Mouse (Mus musculus) limb, embryonic 14.5 days (tissue): Measurements from ENCODE around the gene Speg. TPM values are rescaled to one million over a fixed set of nuclear protein-coding genes. Genes with fewer than 3 reads are reported as not detected.

Experiments used
- ATAC-seq: fragments of 200-750 bp; cut with Nextera tagmentation; 2 replicates; pipeline ENCODE4 v1.8.0; 2017; ENCODE audit warnings: low read depth, moderate number of reproducible peaks, moderate TSS enrichment; ENCODE audit not compliant: low FRiP score
- DNase-seq: peaks from one replicate; pipeline ENCODE4 v3.0.0-alpha.2; 2015; ENCODE audit warnings: low spot score
- H3K27ac ChIP-seq: fragments of 300-500 bp; sonication (generic); replicated peaks from 2 replicates; pipeline ENCODE4 v1.5.1; 2014; ENCODE audit warnings: low read depth, mild to moderate bottlenecking, low read length, moderate library complexity, mixed read lengths
- H3K27me3 ChIP-seq: fragments of 300-500 bp; sonication (generic); 2 replicates; pipeline ENCODE4 v1.6.1; 2014; ENCODE audit warnings: low read length, mixed read lengths; ENCODE audit not compliant: control insufficient read depth, insufficient read depth
- H3K36me3 ChIP-seq: fragments of 300-500 bp; sonication (generic); 2 replicates; pipeline ENCODE4 v1.6.1; 2014; ENCODE audit warnings: mild to moderate bottlenecking, low read length, moderate library complexity, mixed read lengths; ENCODE audit not compliant: control insufficient read depth, insufficient read depth
- H3K4me1 ChIP-seq: fragments of 300-500 bp; sonication (generic); 2 replicates; pipeline ENCODE4 v1.6.1; 2014; ENCODE audit warnings: antibody characterized with exemption, low read length, mixed read lengths; ENCODE audit not compliant: control insufficient read depth, insufficient read depth
- H3K4me2 ChIP-seq: fragments of 300-500 bp; sonication (generic); replicated peaks from 2 replicates; pipeline ENCODE4 v1.6.1; 2014; ENCODE audit warnings: low read depth, mild to moderate bottlenecking, low read length, moderate library complexity; ENCODE audit not compliant: severe bottlenecking
- H3K4me3 ChIP-seq: fragments of 300-500 bp; sonication (generic); replicated peaks from 2 replicates; pipeline ENCODE4 v1.5.1; 2014; ENCODE audit warnings: low read length
- H3K9ac ChIP-seq: fragments of 300-500 bp; sonication (generic); 2 replicates; pipeline ENCODE4 v1.6.1; 2014; ENCODE audit warnings: mild to moderate bottlenecking, low read depth, low read length, moderate library complexity; ENCODE audit not compliant: severe bottlenecking
- H3K9me3 ChIP-seq: fragments of 300-500 bp; sonication (generic); 2 replicates; pipeline ENCODE4 v1.6.1; 2016; ENCODE audit warnings: low read length; ENCODE audit not compliant: control insufficient read depth
- POLR2A ChIP-seq: fragments of 200-500 bp; IDR thresholded peaks from 2 replicates; pipeline ENCODE4 v1.8.0; 2012; ENCODE audit warnings: inconsistent platforms, mild to moderate bottlenecking, moderate library complexity, borderline replicate concordance; ENCODE audit not compliant: insufficient read depth, insufficient read length; ENCODE audit errors: extremely low read depth
- WGBS: fragments of 180-500 bp; shearing (Covaris S2); extraction: QIAGEN DNeasy Blood & Tissue Kit; methylation state at CpG from one replicate; pipeline ENCODE4 v1.1.7; 2014; 5-methylcytosine and 5-hydroxymethylcytosine counted together
- polyA plus RNA-seq, 2 experiments: library from polyadenylated mRNA; depleted of rRNA in 1 of 2; stranded (reverse) in 1 of 2; unstranded in 1 of 2; fragments of >200 nt; fragmentation: Nextera tagmentation in 1 of 2; extraction: Ambion mirVana in 1 of 2; gene quantifications; 2 replicates each; pipeline versions ENCODE4 v1.2.1 to v1.2.3; 2012 to 2014

Gene Speg
- polyA plus RNA-seq, 2 experiments: 15.3 to 77.9 TPM

DNA sequence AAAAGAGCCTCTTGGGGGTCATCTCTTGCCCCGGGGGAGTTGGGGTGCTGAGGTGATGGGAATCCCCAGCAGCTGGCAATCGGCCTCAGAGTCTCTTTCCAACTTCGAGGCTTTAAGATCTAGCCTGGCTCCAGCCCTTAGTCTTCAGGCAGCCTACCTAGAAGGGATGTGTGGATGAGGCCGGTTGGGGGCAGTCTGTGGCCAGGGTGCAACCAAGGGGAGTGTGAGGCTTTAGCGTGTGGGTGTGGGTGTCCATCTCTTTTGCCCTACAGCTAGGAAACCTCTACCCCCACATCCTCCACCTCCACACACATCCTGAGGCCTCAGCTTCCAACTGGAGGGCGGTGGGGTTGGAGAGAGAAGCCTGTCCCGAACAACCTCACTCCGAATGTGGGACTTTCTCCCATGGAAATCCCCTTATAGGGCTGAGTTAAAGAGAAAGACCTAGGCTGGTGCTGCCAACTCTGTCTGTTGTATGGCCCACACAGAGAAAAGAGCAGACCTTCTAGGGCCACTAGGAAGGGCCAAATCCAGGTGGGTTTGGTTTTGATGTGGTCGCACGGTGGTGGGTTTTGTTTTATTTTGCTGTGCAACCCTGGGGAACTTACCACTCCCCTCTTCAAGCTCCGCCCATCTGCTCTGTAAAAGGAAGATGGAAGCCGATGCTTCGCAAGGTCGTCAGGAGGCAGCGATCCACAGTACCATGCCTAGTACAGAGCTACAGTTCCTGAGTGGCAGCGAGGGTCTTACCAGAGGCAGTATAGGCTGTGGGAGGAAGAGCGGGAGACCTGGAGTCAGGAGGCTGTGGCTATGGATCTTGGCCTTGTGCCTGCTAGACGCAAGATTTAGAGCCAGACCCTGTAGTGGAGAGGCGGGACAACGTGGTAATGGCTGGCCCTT lies 29.8 kb upstream of the Speg start:
- H3K4me3 ChIP-seq: no peak overlapping the region
- H3K9ac ChIP-seq: no peak overlapping the region
- H3K27me3 ChIP-seq: no peaks in the 10 kb centered on the region
- no peak overlapping the region for H3K4me2 ChIP-seq
- no peak for TF ChIP-seq POLR2A
- peaks cover 17% of the 10 kb centered on the region for H3K4me1 ChIP-seq
- H3K27ac ChIP-seq: no peak overlapping the region
- no peaks in the 10 kb centered on the region for H3K36me3 ChIP-seq
- DNase-seq: no peak
- H3K9me3 ChIP-seq: no peaks in the 10 kb centered on the region
- no peak for ATAC-seq
- 30% methylated on average over 20 of the region's 20 CpGs for WGBS

DNA sequence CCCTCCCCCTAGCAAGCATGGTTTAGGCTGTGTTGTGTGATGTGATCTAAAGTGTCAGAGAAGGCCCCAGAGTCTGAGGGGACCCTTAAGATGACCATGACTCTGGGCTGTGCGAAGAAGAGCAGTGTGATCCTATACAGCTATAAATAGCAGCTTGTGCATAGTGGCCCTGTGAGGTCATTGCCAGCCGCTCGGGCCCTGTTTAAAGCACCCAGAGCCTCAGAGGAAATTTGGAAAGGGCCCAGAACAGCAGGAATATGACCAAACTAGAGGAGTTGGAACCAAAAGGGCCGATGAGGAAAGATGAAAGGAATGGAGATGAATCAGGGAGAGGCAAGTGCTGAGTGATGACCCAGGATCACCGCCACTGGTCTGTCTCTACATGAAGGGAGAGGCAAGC lies 27.8 kb upstream of the Speg start:
- Histone ChIP-seq H3K4me1 (peaks cover 17% of the 10 kb centered on the region), H3K9ac (no peak overlapping the region), H3K4me2 (no peak overlapping the region), H3K27ac (no peak overlapping the region), H3K9me3 (no peaks in the 10 kb centered on the region), H3K36me3 (no peaks in the 10 kb centered on the region), H3K4me3 (no peak overlapping the region), H3K27me3 (no peaks in the 10 kb centered on the region)
- ATAC-seq (no peak), DNase-seq (no peak)
- no peak for TF ChIP-seq POLR2A
- WGBS: 57% methylated on average over 5 of the region's 5 CpGs

DNA sequence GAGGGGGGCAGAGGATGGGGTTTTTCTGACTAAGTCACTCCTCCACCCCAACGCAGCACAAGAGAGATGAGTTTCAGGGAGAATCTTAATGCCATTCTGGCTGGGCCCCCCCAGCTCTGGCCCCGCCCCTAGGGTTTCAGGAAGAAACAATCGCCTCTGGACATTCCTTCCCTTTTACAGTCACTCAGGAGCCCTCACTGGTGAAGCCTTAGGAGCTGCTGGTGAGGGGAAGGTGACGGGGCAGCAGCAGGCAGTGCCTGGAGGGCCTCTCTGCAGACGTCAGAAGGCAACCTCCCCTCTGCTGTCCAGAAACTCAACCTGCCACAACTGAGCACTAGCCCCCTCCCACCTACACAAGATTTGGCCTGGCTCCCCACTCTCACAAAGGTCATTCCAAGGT lies 25.8 kb upstream of the Speg start:
- Histone ChIP-seq H3K4me2 (no peak overlapping the region), H3K9me3 (no peaks in the 10 kb centered on the region), H3K9ac (no peak overlapping the region), H3K27ac (no peak overlapping the region), H3K36me3 (no peaks in the 10 kb centered on the region), H3K27me3 (no peaks in the 10 kb centered on the region), H3K4me3 (no peak overlapping the region), H3K4me1 (peaks cover 11% of the 10 kb centered on the region)
- no peak for TF ChIP-seq POLR2A
- 36% methylated on average over 5 of the region's 5 CpGs for WGBS
- no peak for DNase-seq
- 0 out of 2 replicates have a peak, but pooled peaks have one; percentile 20 for ATAC-seq

- Histone ChIP-seq H3K4me2 (no peak overlapping the region), H3K4me3 (no peak overlapping the region), H3K27me3 (peaks cover 28% of the 10 kb centered on the region), H3K27ac (no peak overlapping the region), H3K9ac (no peak overlapping the region), H3K4me1 (peaks cover 20% of the 10 kb centered on the region), H3K36me3 (no peaks in the 10 kb centered on the region), H3K9me3 (no peaks in the 10 kb centered on the region)
- ATAC-seq (no peak), DNase-seq (no peak)
- TF ChIP-seq POLR2A: no peak
- WGBS: 73% methylated on average over 7 of the region's 7 CpGs
Measured at GRCm38 (mm10) chr1:75357261-75357660, 17.8 kb upstream of the Speg start.

DNA sequence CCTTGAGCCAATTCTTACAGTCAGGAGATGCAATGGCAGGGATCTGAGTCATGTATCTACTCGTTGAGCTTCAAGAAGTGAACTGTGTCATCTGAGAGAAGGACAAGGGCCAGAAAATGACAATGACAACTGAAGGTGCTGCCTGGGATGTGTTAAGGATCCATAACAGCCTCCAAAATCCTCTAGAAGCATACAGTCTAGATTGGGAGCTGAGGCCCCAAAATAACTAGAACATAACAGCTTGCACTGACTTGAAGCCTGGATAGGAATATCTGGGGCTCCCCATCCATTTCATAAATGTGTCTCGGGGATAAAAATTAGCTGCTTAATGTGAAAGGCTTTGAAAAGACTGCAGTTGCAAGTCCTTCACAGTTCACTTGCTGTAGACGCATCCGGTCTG lies 17.1 kb upstream of the Speg start:
- H3K4me3 ChIP-seq: no peak overlapping the region
- no peak overlapping the region for H3K27ac ChIP-seq
- DNase-seq (no peak), ATAC-seq (no peak)
- no peak overlapping the region for H3K9ac ChIP-seq
- 90% methylated on average over 4 of the region's 4 CpGs for WGBS
- no peaks in the 10 kb centered on the region for H3K9me3 ChIP-seq
- no peak for TF ChIP-seq POLR2A
- peaks cover 28% of the 10 kb centered on the region for H3K27me3 ChIP-seq
- H3K4me1 ChIP-seq: peaks cover 20% of the 10 kb centered on the region
- no peak overlapping the region for H3K4me2 ChIP-seq
- H3K36me3 ChIP-seq: no peaks in the 10 kb centered on the region
